Mouse (Mus musculus) kidney, postnatal 0 days (tissue): ENCODE measurements at regions not wholly inside any gene's neighbourhood (a gene's known extent, or its start where the extent isn't known, plus 50 kb on each side); places are given as distances from the start of the nearest gene placed in this dataset.
A peak's percentile ranks its signal among the peaks of the same experiment; 100 is the strongest.

Source experiments
- ATAC-seq: fragments of 200-750 bp; cut with Nextera tagmentation; replicated peaks from 2 replicates; pipeline ENCODE4 v1.8.0; 2017; ENCODE audit warnings: low read depth, moderate number of reproducible peaks, moderate TSS enrichment, moderate library complexity; ENCODE audit not compliant: low FRiP score
- DNase-seq: peaks from one replicate; pipeline ENCODE4 v3.0.0-alpha.2; 2016; ENCODE audit warnings: low spot score
- H3K27ac ChIP-seq: fragments of 300-500 bp; sonication (generic); 2 replicates; pipeline ENCODE4 v1.5.1; 2014; ENCODE audit warnings: mild to moderate bottlenecking
- H3K27me3 ChIP-seq: fragments of 300-500 bp; sonication (generic); 2 replicates; pipeline ENCODE4 v1.6.1; 2014; ENCODE audit warnings: low read length, mixed read lengths; ENCODE audit not compliant: insufficient read depth
- H3K36me3 ChIP-seq: fragments of 300-500 bp; sonication (generic); 2 replicates; pipeline ENCODE4 v1.6.1; 2014; ENCODE audit warnings: low read length, mixed read lengths; ENCODE audit not compliant: insufficient read depth
- H3K4me1 ChIP-seq: fragments of 300-500 bp; sonication (generic); replicated peaks from 2 replicates; pipeline ENCODE4 v1.6.1; 2014; ENCODE audit warnings: antibody characterized with exemption, low read length, mixed read lengths; ENCODE audit not compliant: insufficient read depth
- H3K4me2 ChIP-seq: fragments of 300-500 bp; sonication (generic); 2 replicates; pipeline ENCODE4 v1.6.1; 2014; ENCODE audit warnings: mild to moderate bottlenecking, low read length, moderate library complexity, mixed read lengths
- H3K4me3 ChIP-seq: fragments of 300-500 bp; sonication (generic); replicated peaks from 2 replicates; pipeline ENCODE4 v1.5.1; 2014; ENCODE audit warnings: low read depth, low read length
- H3K9ac ChIP-seq: fragments of 300-500 bp; sonication (generic); 2 replicates; pipeline ENCODE4 v1.6.1; 2014; ENCODE audit warnings: low read depth, low read length
- H3K9me3 ChIP-seq: fragments of 300-500 bp; sonication (generic); replicated peaks from 2 replicates; pipeline ENCODE4 v1.6.1; 2016; ENCODE audit warnings: low read length, inconsistent platforms, mixed read lengths
- CTCF ChIP-seq: IDR thresholded peaks from 2 replicates; pipeline ENCODE4 v1.5.1; 2016; ENCODE audit warnings: antibody characterized with exemption, low read depth, mild to moderate bottlenecking, moderate library complexity
- WGBS: fragments of 180-500 bp; shearing (Covaris S2); extraction: QIAGEN DNeasy Blood & Tissue Kit; methylation state at CpG from one replicate; pipeline ENCODE4 v1.1.7; 2014; 5-methylcytosine and 5-hydroxymethylcytosine counted together

DNA sequence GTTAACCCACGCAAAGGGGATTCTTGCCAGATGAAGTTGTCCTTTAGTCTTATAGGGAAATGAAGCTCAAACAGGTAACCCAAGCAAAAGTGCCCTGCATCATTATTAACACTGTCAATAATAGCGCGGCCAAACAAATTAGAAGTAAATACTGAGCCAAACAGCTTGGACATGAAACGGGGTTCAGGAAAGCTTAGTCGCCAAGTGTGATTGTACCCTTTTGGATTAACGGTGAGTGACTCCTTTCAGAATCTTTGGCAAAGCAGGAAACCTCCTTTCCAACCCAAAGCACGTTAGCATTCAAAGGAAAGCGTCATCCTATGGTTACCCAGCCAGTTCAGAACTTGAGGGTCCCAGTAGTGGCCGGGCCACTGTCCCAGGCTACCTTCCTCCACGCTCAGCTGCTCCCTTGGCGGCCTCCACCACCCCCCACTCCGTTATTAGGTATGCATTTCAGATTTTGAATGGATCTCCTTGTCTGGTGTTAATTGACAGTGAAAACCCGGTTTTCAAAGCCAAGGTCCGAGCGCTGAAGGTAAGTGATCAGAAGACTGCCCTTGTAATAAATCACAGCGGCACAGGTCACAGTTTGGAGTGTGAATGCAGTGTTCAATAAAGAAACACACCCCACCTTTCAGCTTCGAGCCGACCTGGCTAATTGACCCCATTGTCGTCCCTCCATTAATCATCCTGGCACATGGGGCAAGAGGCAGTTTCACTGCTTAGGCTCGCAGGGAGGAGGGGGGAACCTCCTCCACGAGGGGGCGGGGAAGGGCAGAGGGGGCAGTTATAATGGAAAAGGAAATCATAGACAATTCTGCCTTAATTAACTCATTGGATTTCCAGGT, 1560.1 kb upstream of the Gulo start:
- 21% methylated on average over 22 of the region's 22 CpGs for WGBS
- no peak overlapping the region for H3K27ac ChIP-seq
- TF ChIP-seq CTCF: no peak
- H3K9me3 ChIP-seq: no peaks in the 10 kb centered on the region
- H3K4me2 ChIP-seq: peak overlapping the region; percentile 31; the same call in 1 of the 2 replicates
- H3K27me3 ChIP-seq: no peaks in the 10 kb centered on the region
- no peak overlapping the region for H3K9ac ChIP-seq
- no peak overlapping the region for H3K4me3 ChIP-seq
- H3K4me1 ChIP-seq: no peaks in the 10 kb centered on the region
- H3K36me3 ChIP-seq: no peaks in the 10 kb centered on the region
- ATAC-seq (no peak), DNase-seq (peak; percentile 7)

DNA sequence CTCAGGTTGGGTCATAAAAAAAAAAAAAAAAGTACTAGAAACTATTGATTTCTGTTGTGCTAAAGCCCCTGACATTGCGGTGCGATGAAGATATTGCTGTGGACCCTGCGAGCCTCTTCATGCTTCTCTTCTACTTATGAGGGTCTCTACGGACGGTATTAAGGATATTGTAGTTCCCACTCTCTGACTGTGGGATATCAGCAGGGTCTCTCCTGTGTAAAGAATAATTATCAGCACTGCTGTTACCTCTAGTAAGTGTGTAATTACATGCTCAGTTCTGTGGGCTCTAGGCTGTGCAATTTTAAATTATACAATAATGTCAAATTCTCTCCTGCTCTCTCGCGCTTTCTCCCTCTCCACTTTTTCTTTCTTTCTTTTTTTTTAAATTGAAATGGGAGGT, 1545.9 kb upstream of the Gulo start:
- WGBS: 93% methylated on average over 7 of the region's 7 CpGs
- no peak for TF ChIP-seq CTCF
- Histone ChIP-seq H3K27ac (no peak overlapping the region), H3K27me3 (no peaks in the 10 kb centered on the region), H3K4me3 (no peak overlapping the region), H3K36me3 (no peaks in the 10 kb centered on the region), H3K4me1 (no peaks in the 10 kb centered on the region), H3K9me3 (no peaks in the 10 kb centered on the region), H3K4me2 (no peak overlapping the region), H3K9ac (no peak overlapping the region)
- DNase-seq (no peak), ATAC-seq (no peak)

- Histone ChIP-seq H3K9me3 (no peaks in the 10 kb centered on the region; the same call in 1 of the 2 replicates), H3K4me2 (no peak overlapping the region), H3K36me3 (no peaks in the 10 kb centered on the region), H3K27me3 (no peaks in the 10 kb centered on the region), H3K27ac (no peak overlapping the region), H3K9ac (no peak overlapping the region), H3K4me3 (no peak overlapping the region), H3K4me1 (no peaks in the 10 kb centered on the region)
- ATAC-seq (no peak), DNase-seq (no peak)
- 76% methylated on average over 6 of the region's 6 CpGs for WGBS
- no peak for TF ChIP-seq CTCF
Measured at GRCm38 (mm10) chr14:67550462-67551185, 1541.6 kb upstream of the Gulo start.

- ATAC-seq: no peak
- peak; percentile 47 for TF ChIP-seq CTCF
- WGBS: 84% methylated on average over 6 of the region's 6 CpGs
Measured at GRCm38 (mm10) chr14:67548750-67549149, 1539.7 kb upstream of the Gulo start.

GRCm38 (mm10) chr14:67545036-67545435, 1536.0 kb upstream of the Gulo start:
- TF ChIP-seq CTCF: no peak
- 18% methylated on average over 5 of the region's 5 CpGs for WGBS
- Histone ChIP-seq H3K9ac (no peak overlapping the region), H3K27me3 (no peaks in the 10 kb centered on the region), H3K4me1 (no peaks in the 10 kb centered on the region), H3K4me3 (no peak overlapping the region), H3K27ac (no peak overlapping the region), H3K36me3 (no peaks in the 10 kb centered on the region), H3K4me2 (no peak overlapping the region), H3K9me3 (no peaks in the 10 kb centered on the region; the same call in 1 of the 2 replicates)
- ATAC-seq (no peak), DNase-seq (no peak)

More at GRCm38 (mm10) chr14:67548750-67549149, 1539.7 kb upstream of the Gulo start:
- H3K4me1 ChIP-seq: no peaks in the 10 kb centered on the region
- H3K27ac ChIP-seq: no peak overlapping the region
- no peak for DNase-seq
- H3K36me3 ChIP-seq: no peaks in the 10 kb centered on the region
- H3K9ac ChIP-seq: no peak overlapping the region
- H3K4me2 ChIP-seq: no peak overlapping the region
- H3K27me3 ChIP-seq: no peaks in the 10 kb centered on the region
- H3K9me3 ChIP-seq: no peaks in the 10 kb centered on the region; the same call in 1 of the 2 replicates
- H3K4me3 ChIP-seq: no peak overlapping the region

GRCm38 (mm10) chr14:67541271-67541711, 1532.3 kb upstream of the Gulo start:
- TF ChIP-seq CTCF: no peak

More at GRCm38 (mm10) chr14:67541271-67541711, 1532.3 kb upstream of the Gulo start:
- Histone ChIP-seq H3K27me3 (no peaks in the 10 kb centered on the region), H3K9me3 (no peaks in the 10 kb centered on the region), H3K4me3 (no peak overlapping the region), H3K9ac (no peak overlapping the region), H3K36me3 (no peaks in the 10 kb centered on the region), H3K4me1 (no peaks in the 10 kb centered on the region), H3K4me2 (no peak overlapping the region), H3K27ac (no peak overlapping the region)
- ATAC-seq (no peak), DNase-seq (no peak)
- 36% methylated on average over 4 of the region's 4 CpGs for WGBS
